Mouse (Mus musculus) naive thymus-derived CD4-positive, alpha-beta T cell, adult 5 months (primary cell): ENCODE measurements around the gene Tbc1d23. TPM values are rescaled to one million over a fixed set of nuclear protein-coding genes. Genes with fewer than 3 reads are reported as not detected.

Experiments used
- polyA plus RNA-seq: library from polyadenylated mRNA; unstranded; fragments of 100-300 nt; shearing (Covaris generic); gene quantifications from one replicate; pipeline ENCODE4 v1.2.1, GENCODE M21; 2017

The Tbc1d23 gene
- polyA plus RNA-seq = 43.1 TPM

GRCm38 (mm10) chr16:57231089-57231936 lies at the start of gene Tbc1d23:
Gene Tbc1d23, minus strand, starts transcription at chr16:57231504.

GRCm38 (mm10) chr16:57166611-57167513 lies 64.4 kb downstream of the Tbc1d23 start, which contains the start of gene Nit2:
Gene Nit2, minus strand, starts transcription at chr16:57167341.

GRCm38 (mm10) chr16:57120913-57121815 lies 110.1 kb downstream of the Tbc1d23 start, which contains the start of gene Tomm70a:
Gene Tomm70a, plus strand, starts transcription at chr16:57121703.

Other genes starting within 250 kb of the Tbc1d23 start
- not detected for gene Tmem45a2, start 160.1 kb downstream of the Tbc1d23 start, polyA plus RNA-seq
- gene Tomm70a, start 109.8 kb downstream of the Tbc1d23 start, polyA plus RNA-seq = 46.0 TPM
- 29.4 TPM for gene Nit2, start 64.2 kb downstream of the Tbc1d23 start, polyA plus RNA-seq
- gene Tmem30c, start 61.4 kb upstream of the Tbc1d23 start, polyA plus RNA-seq = not detected
- 31.2 TPM for gene Filip1l, start 121.6 kb upstream of the Tbc1d23 start, polyA plus RNA-seq